Mouse (Mus musculus): Measurements from ENCODE around the gene Ptprn2.

DNA sequence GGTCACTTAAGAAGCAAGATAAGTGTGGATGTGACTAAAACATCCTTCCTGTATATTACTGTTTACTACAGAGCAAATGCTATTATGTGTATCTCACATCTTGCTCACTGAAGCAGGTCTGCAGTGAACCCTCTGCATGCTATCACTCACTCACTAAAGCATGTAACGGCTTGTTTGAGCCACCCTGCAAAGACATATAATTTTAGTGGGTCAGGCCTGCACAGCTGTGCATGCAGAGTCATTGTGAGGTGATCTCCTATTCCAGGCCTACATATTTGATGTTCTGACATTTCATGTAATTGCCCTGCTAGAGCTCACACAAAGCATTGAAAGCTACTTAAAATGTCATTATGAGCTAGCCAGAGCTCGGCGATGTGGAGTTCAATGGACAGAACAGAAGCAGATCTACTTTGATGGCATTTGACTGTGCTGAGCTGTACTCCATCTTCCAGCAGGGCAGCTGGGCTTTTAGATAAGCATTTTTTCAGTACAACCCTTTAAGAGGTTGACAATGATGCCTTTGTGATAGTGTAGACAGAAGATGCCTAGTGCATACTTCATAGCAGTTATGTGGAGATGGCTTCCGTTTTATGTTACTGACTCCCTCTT, 377.9 kb downstream of the Ptprn2 start:
- no peak for TF ChIP-seq CTCF (IDR thresholded peaks at IDR 0.05; ENCODE audit: borderline replicate concordance, control insufficient read depth, extremely low read depth, insufficient read depth, low read length, poor library complexity)
- TF ChIP-seq POLR2A (IDR thresholded peaks at IDR 0.05; ENCODE audit: control insufficient read depth, extremely low read depth, insufficient read depth, low read length, poor library complexity) = no peak
